Mouse (Mus musculus): ENCODE results near the gene Spag6l.
A peak's percentile ranks its signal among the peaks of the same experiment; 100 is the strongest.
"Not testable (repeated sequence)": the region's sequence is repeated elsewhere in the genome, so short reads cannot be mapped to it uniquely, and the experiment has no call there.

Spag6l gene

GRCm38 (mm10) chr16:16828757-16829615 lies at the start of gene Spag6l:
Gene Spag6l, minus strand, starts transcription at chr16:16829456.
- peak; percentile 34 for DNase-seq (ENCODE audit: low read depth, low spot score)

DNA sequence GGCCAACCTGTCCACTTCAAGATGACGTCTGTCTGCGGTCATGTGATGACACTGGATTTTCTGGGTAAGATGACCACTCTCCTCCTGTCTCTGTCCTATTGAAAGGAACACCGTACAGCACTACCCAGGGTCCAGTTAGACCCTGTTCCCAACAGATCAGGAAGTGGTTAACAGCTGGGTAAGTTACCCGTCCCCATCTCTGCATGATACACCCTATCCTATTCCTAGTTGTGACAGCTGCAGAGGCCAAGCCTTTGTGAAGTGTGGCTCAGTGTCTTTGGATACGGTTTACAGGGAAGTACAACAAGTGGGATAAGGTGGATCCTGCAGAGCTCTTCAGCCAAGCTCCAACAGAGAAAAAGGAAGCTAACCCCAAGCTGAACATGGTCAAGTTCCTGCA lies 49.8 kb upstream of the Spag6l start:
- no peak for DNase-seq (ENCODE audit: low read depth, low spot score)

DNA sequence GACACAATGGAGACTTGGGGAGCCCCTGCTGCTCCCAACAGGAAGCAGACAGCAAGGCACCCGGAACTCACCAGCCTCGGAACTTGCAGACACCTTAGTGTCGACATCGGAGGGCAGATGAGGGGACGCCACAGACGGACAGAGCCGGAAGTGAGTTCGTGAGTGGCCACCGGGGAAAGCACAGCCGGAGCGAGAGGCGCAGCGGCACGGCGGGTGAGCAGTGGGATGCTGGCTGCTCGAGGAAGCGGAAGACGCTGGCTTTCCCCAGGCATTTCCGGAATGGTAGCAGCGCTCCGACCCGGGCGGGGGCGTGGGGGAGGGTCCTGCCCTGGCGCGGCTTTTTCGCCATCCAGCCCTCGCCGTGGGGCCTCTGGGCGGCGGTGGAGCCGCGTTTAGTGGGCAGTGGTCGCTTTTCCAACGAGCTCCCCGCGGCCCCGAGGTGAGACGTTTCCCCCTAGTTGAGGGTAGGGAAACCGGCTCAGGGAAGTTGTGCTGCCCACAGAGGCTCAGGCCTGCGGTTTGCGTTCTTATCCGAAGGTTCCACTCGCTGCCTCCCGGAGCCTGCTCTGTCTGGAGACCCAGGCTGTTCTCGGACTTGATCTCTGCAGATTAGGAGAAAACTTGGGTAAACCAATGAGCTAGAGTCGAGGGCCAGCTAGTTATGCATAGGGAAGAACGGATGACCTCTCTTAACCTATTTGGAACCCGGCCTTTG lies 41.5 kb upstream of the Spag6l start, which contains the start of the genes Top3b and Vpreb1:
TSS of gene Top3b (plus strand) at position 120 of the 715 bp plus-strand sequence.
TSS of gene Vpreb1 (minus strand) at position 227 of the 715 bp plus-strand sequence.
- peak; percentile 94 for DNase-seq (ENCODE audit: low read depth, low spot score)

DNA sequence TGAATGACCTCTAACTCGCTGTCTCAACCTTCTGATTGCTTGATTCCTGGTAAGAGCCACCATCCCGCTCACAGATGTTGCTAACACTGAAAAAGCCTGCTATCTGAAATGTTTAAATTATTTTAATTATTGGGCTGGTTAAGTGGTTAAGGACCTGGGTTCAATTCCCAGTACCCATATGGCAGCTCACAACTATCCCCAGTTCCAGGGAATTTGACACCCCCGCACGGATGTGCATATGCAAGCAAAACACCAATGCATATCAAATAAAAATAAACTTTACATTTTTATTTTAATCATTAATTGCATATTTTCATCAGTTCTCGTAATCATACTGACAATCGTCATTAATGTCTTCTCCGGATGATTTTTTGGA lies 41.0 kb upstream of the Spag6l start:
- no peak for DNase-seq (ENCODE audit: low read depth, low spot score)

DNA sequence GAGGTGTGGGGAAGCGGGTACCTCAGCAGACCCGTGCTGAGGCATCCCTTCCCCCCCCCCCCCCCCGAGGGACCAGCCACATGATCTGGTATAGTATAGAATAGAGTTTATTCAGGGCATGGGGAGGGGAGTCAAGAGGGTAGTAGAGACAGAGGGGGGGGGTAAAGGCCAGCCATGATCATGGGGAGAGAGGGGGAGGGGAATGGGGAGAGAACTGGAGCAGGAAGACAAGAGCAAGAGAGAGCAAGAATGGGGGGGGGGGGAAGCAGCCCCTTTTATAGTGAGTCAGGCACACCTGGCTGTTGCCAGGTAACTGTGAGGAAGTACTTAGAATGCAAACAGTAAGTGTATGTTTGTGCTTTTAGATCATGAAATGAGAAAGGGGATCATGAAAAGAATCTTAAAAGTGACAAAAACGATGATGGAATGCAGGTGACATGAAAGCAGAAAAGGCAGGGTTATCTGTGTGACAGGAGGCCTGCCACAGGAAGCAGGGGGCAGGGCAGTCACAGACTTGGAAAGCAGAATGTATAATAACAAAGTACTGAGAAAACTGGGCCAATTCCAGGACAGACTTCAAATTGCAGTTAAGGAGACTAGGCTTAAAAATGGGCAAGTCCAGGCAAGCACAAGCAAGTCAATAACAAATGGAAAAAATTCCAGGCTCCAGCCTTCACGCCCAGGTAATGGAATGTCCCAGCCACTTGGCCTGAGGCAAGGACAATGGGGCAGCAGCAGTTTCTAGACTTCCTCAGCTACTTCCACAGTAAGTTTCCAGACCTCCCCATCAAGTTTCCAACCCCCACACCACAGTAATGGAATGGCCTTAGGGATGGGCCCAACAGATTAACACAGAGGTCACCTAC lies 36.7 kb upstream of the Spag6l start:
- peak; percentile 80 for DNase-seq (ENCODE audit: low read depth, low spot score)

- DNase-seq (ENCODE audit: low read depth, low spot score) = no peak
Observed at GRCm38 (mm10) chr16:16865217-16865616, 36.0 kb upstream of the Spag6l start.

DNA sequence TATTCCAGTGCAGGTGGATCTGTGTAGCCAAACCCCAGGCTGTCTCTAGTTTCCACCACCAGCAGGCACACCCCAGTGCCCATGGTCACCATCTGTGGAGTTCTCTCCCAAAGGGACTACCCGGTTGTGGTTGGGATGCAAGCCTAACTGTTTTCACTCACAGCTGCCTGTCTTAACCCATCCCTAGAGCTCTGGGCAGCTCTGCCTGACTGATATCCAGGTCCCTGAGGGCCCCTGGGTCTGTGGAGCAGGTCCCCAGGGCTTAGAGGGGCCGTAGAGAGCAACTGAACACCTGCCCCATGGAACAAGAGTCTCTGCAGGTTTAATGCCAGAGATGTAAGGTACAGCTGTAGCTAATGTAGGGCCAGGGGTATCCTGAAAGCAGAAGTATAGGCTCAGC lies 34.7 kb upstream of the Spag6l start, which contains the start of gene Igll1:
TSS of gene Igll1 (minus strand) at position 8 of the 400 bp plus-strand sequence.
- no peak for DNase-seq (ENCODE audit: low read depth, low spot score)

- DNase-seq (ENCODE audit: low read depth, low spot score) = no peak
Observed at GRCm38 (mm10) chr16:16862288-16862687, 33.0 kb upstream of the Spag6l start.

DNA sequence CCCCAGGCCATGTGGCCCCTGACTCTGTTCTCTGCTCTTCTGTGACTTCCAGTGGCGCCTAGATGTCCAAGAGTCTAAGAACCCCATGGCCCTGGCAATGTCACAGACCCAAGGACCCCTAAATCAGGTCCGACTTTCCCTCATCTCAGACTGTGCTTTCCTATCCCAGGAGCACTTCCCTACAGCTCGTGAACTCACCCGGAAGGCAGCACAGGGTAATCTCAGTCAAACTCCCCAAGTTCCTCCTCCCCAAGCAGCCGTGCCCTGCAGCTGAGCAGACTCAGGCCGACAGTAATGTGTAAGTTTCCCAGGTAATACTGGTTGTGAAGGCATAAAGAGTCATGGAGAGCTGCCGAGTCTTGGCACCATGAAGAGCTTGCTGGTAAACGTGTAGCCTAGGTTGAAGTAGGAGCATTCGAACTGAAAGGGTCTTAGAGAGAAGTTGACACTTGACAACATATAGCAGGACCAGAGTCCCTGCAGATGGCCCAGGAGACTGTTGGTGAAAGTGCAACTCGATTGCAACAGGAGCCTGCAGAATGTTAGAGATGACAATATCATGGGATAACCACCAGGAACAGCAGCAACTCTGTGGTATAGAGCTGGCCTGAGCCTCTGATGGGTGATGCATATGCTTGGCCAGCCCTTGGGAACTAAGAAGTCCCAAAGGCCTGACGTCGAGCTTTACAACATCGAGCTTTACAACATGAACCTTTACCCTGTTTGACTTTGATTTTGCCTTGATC lies 27.6 kb upstream of the Spag6l start:
- no peak for DNase-seq (ENCODE audit: low read depth, low spot score)

DNA sequence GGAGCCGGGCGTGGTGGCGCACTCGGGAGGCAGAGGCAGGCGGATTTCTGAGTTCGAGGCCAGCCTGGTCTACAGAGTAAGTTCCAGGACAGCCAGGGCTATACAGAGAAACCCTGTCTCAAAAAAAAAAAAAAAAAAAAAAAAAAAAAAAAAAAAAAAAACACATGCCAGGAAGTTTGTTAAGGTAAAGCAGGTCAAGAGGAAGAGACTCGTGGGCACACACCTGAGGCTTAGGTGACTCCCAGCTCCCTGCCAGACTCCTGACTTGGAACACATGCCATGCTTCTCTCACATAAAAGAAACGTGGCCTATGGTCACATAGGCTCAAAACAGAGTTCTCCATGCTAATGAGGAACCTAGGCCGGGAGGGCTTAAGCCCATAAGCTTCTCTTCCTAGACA lies 26.8 kb upstream of the Spag6l start:
- DNase-seq (ENCODE audit: low read depth, low spot score) = not testable (repeated sequence)

DNA sequence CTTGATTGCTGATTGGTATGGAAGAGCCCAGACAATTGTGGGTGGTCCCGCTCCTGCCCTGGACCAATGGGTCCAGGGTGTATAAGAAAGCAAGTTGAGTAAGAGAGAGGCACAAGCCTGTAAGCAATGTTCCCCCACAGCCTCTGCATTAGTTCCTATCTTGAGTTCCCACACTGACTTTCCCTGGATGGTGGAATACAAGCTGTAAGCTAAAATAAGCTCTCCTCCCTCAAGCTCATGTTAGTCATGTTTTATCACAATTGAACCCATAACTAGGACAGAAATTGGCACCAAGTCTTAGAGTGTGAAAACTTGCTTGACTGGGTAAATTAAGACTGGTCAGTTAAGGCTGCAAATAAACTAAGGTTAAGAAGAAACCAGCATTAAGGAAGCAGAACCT lies 26.3 kb upstream of the Spag6l start:
- no peak for DNase-seq (ENCODE audit: low read depth, low spot score)

DNA sequence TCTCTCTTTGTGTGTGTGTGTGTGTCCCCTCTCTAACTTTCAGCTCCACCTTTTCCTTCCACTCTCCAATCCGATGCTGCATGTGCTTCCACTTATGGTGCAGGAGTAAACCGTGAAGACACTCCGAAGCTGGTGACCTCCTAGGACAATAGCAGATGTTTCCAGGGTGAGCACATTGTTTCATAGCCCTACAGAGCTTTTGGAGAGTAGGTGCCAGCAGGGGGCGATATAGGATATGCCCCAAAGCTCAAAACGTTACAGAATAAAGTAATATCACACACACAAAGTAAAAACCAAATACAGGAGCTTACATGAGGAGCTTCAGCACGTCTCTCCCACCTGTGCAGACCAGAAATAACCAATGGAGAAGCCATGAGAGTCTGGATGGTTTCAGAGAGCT lies 25.6 kb upstream of the Spag6l start:
- no peak for DNase-seq (ENCODE audit: low read depth, low spot score)

DNA sequence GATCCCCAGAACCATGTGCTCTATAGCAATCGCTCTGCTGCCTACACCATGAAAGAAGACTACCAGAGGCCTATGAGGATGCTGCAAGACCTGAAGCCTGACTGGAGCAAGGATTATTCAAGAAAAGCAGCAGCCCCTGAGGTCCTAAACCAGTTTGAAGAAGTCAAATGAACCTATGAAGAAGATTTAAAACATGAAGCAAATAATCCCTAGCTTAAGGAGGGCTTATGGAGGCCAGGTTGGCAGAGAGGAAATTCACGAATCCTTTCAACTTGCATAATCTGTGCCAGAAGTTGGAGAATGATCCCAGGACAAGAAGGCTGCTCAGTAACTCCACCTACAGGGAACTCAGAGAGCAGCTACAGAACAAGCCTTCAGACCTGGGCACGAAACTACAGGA lies 23.2 kb upstream of the Spag6l start:
- DNase-seq (ENCODE audit: low read depth, low spot score) = no peak

- DNase-seq (ENCODE audit: low read depth, low spot score) = no peak
Observed at GRCm38 (mm10) chr16:16849196-16849595, 19.9 kb upstream of the Spag6l start.

DNA sequence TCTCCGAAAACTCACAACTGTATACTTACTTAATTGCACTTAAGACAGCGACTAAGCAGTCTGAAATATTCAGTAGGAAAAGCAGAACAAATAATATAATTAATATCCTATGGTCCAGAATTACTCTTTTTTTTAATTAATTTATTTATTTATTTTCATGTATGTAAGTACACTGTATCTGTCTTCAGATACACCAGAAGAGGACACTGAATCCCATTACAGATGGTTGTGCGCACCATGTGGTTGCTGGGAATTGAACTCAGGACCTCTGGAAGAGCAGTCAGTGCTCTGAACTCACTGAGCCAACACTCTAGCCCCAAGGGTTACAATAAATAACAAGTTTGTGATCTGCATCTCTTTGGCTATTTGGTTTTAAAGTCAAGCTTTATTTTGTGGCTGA lies 415 bp upstream of the Spag6l start:
- no peak for DNase-seq (ENCODE audit: low read depth, low spot score)

DNA sequence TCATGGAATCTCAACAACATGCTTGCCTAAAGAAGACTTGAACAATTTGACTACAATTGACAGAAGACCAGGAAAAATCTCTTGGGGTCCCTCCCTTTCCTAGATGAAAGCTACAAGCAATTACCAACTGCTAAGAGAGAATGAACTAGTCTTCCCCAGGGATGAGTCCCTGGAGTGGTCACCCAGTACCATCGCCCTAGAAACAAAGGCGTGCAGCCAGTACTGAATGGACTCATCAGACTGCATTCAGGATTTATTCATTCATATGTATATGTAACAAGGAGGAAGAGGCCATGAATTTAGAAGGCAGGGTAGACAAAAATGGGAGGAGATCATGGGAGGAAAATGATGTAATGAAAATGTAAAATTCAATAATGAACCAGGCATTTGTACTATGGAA lies 3.0 kb downstream of the Spag6l start:
- DNase-seq (ENCODE audit: low read depth, low spot score) = no peak

DNA sequence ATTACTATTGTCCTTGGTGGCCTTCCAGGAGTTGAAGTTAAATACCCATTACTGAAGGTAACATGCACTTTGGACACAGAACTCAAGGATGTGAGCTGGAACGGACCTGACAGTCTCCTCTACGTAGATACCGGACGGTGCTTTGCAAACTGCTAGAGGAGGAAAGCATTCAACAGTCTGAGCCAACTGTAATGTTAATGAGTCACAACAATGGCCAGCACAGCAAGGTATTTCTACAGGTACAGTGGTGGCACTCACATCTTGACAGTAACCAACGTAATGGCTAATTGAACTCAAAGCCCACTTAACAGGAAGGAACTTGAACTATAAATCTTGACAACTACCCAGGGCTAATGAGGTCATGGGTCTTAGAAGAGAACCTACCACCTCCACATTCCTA lies 3.8 kb downstream of the Spag6l start:
- peak; percentile 16 for DNase-seq (ENCODE audit: low read depth, low spot score)

DNA sequence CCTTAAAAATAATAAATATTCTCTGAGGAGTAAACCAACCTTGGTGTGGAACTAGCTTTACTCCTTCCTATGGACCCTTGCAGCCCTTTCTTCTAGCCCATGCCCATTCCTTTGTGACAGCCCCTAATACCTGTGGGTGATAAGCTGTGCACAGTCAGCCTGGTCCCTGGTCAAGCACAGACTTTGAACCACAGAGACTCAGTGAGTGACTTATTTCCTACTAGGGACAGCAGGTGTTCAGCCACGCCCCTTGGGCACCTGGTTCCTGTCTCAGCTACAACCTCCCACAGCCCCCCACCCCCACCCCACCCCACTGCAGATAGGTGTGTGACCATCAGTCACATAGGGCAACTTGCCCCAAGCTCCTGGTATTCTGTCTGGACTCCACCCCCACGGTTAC lies 22.9 kb downstream of the Spag6l start:
- DNase-seq (ENCODE audit: low read depth, low spot score) = no peak
